Mouse (Mus musculus) intestine, postnatal 0 days (tissue): Measurements from ENCODE around the gene Ncmap. TPM values are rescaled to one million over a fixed set of nuclear protein-coding genes. Genes with fewer than 3 reads are reported as not detected.

Experiments
- ATAC-seq: fragments of 200-750 bp; cut with Nextera tagmentation; 2 replicates; pipeline ENCODE4 v1.8.0; 2017; ENCODE audit warnings: mild to moderate bottlenecking, moderate TSS enrichment, moderate library complexity
- H3K27ac ChIP-seq: fragments of 300-500 bp; sonication (generic); 2 replicates; pipeline ENCODE4 v1.5.1; 2014; ENCODE audit warnings: mild to moderate bottlenecking, low read depth, low read length, moderate library complexity
- H3K27me3 ChIP-seq: fragments of 300-500 bp; sonication (generic); replicated peaks from 2 replicates; pipeline ENCODE4 v1.6.1; 2014; ENCODE audit warnings: low read length, mixed read lengths; ENCODE audit not compliant: control insufficient read depth, insufficient read depth
- H3K36me3 ChIP-seq: fragments of 300-500 bp; sonication (generic); 2 replicates; pipeline ENCODE4 v1.6.1; 2014; ENCODE audit warnings: mild to moderate bottlenecking, moderate library complexity; ENCODE audit not compliant: control insufficient read depth, insufficient read depth
- H3K4me1 ChIP-seq: fragments of 300-500 bp; sonication (generic); replicated peaks from 2 replicates; pipeline ENCODE4 v1.6.1; 2014; ENCODE audit warnings: antibody characterized with exemption, low read length, mixed read lengths; ENCODE audit not compliant: control insufficient read depth, insufficient read depth
- H3K4me2 ChIP-seq: fragments of 300-500 bp; sonication (generic); replicated peaks from 2 replicates; pipeline ENCODE4 v1.6.1; 2014; ENCODE audit warnings: low read depth, mild to moderate bottlenecking, moderate library complexity
- H3K4me3 ChIP-seq: fragments of 300-500 bp; sonication (generic); 2 replicates; pipeline ENCODE4 v1.5.1; 2014; ENCODE audit warnings: low read depth, low read length
- H3K9ac ChIP-seq: fragments of 300-500 bp; sonication (generic); 2 replicates; pipeline ENCODE4 v1.6.1; 2014; ENCODE audit warnings: mild to moderate bottlenecking, low read depth, low read length
- H3K9me3 ChIP-seq: fragments of 300-500 bp; sonication (generic); 2 replicates; pipeline ENCODE4 v1.6.1; 2016; ENCODE audit warnings: mixed run types; ENCODE audit not compliant: control insufficient read depth
- CTCF ChIP-seq: sonication (generic); IDR thresholded peaks from 2 replicates; pipeline ENCODE4 v1.5.1; 2016; ENCODE audit warnings: low read depth, mild to moderate bottlenecking, control low read depth, antibody characterized with exemption, moderate library complexity
- WGBS: fragments of 180-500 bp; shearing (Covaris S2); extraction: QIAGEN DNeasy Blood & Tissue Kit; methylation state at CpG from one replicate; pipeline ENCODE4 v1.1.7; 2014; 5-methylcytosine and 5-hydroxymethylcytosine counted together
- polyA plus RNA-seq: library from polyadenylated mRNA; unstranded; fragments of >200 nt; fragmentation: Nextera tagmentation; extraction: Ambion mirVana; gene quantifications from 2 replicates; pipeline ENCODE4 v1.2.1, GENCODE M21; 2015

Gene Ncmap
- polyA plus RNA-seq, 1 experiment from 2014 or later, result 2.5 TPM

DNA sequence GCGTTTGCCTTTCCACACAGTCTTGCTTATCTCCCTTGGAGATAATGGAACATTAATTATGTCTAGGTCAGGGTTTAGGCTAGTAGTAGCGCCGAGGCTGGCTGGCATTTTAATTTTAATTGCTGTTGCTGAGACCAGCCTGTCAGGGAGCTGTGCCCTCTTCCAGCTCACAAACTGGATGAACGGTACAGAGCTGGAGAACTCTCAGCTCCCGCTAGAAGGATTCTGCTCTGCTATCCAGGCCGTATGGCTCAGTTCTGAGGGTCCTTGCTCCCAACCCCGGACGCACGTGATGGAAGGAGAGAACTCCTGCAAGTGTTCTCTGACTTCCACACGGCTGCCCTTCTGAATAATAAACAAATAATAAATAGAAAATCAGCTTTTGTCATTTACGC, 36.4 kb upstream of the Ncmap start:
- peak overlapping the region; percentile 70; the same call in 1 of the 2 replicates for H3K27ac ChIP-seq
- WGBS, result 15% methylated on average over 11 of the region's 11 CpGs
- H3K27me3 ChIP-seq, result no peaks in the 10 kb centered on the region
- peak overlapping the region; percentile 76 for H3K4me3 ChIP-seq
- no peaks in the 10 kb centered on the region for H3K9me3 ChIP-seq
- H3K4me1 ChIP-seq, result 0 out of 2 replicates have a peak, but pooled peaks cover 4% of the 10 kb centered on the region
- no peak for TF ChIP-seq CTCF
- H3K9ac ChIP-seq, result peak overlapping the region; percentile 70
- H3K4me2 ChIP-seq, result peak overlapping the region; percentile 90
- no peak for ATAC-seq
- H3K36me3 ChIP-seq, result no peaks in the 10 kb centered on the region

- no peaks in the 10 kb centered on the region for H3K27me3 ChIP-seq
- peak within 1 kb of the TSS; percentile 70 for H3K9ac ChIP-seq
- H3K4me2 ChIP-seq, result peak within 1 kb of the TSS; percentile 90
- H3K4me3 ChIP-seq, result peak within 1 kb of the TSS; percentile 76
- WGBS, result under 1% methylated on average over 67 of the region's 79 CpGs
- no peaks in the 10 kb centered on the region for H3K9me3 ChIP-seq
- 0 out of 2 replicates have a peak, but pooled peaks cover 4% of the 10 kb centered on the region for H3K4me1 ChIP-seq
- H3K36me3 ChIP-seq, result no peaks in the 10 kb centered on the region
- TF ChIP-seq CTCF, result peak; percentile 43
- ATAC-seq, result peak; percentile 84
- H3K27ac ChIP-seq, result peak within 1 kb of the TSS; percentile 70
These were observed 35.7 kb upstream of the Ncmap start, which contains the start of gene Rcan3 for GRCm38 (mm10) chr4:135433443-135434394. TSS of gene Rcan3 (minus strand) at chr4:135433853.

- TF ChIP-seq CTCF, result no peak
- Histone ChIP-seq H3K9me3 (no peaks in the 10 kb centered on the region), H3K27me3 (no peaks in the 10 kb centered on the region), H3K4me2 (peak overlapping the region; percentile 90), H3K4me1 (0 out of 2 replicates have a peak, but pooled peaks cover 4% of the 10 kb centered on the region), H3K4me3 (peak overlapping the region; percentile 76), H3K27ac (peak overlapping the region; percentile 70; the same call in 1 of the 2 replicates), H3K36me3 (no peaks in the 10 kb centered on the region), H3K9ac (peak overlapping the region; percentile 70)
- 9% methylated on average over 10 of the region's 10 CpGs for WGBS
- ATAC-seq, result no peak; the same call in 1 of the 2 replicates
These were observed 35.0 kb upstream of the Ncmap start for GRCm38 (mm10) chr4:135433086-135433442.

DNA sequence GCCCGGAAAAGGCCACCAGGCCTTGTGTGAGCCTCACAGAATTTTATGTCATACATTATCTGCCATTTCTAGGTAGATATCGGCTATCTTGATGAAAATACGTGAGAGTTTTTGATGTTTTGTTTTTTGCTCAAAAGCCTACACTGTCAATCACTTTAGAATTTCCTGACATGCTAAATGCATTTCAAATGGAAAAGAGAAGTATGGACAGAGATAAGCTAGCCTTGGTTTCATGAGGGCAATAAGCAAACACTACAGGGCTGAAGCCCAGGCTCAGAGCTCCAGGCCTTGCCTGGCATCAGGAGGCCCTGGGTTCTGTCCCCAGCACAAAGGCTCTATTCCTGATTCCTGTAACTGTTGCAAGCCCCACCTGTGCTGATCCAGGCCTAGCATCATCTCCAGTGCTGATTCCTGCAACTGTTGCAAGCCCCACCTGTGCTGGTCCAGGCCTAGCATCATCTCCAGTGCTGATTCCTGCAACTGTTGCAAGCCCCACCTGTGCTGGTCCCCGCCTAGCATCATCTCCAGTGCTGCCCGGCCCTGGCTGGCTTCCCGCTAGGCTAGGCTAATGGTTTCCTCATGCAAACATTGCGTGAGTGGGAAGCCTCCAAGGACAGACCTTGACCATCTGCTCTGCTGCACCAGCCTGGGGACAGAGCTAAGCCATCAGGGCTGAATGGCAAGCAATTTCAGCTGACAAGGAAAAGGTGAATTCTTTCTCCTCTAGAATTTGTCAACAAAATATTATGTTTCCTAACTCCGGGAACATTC, 32.1 kb upstream of the Ncmap start:
- TF ChIP-seq CTCF, result no peak

GRCm38 (mm10) chr4:135429383-135429782, 31.4 kb upstream of the Ncmap start:
- WGBS, result 77% methylated on average over 4 of the region's 4 CpGs
- Histone ChIP-seq H3K4me3 (no peak overlapping the region), H3K4me2 (no peak overlapping the region), H3K27me3 (no peaks in the 10 kb centered on the region), H3K9ac (no peak overlapping the region), H3K27ac (no peak overlapping the region), H3K36me3 (no peaks in the 10 kb centered on the region), H3K4me1 (0 out of 2 replicates have a peak, but pooled peaks cover 4% of the 10 kb centered on the region), H3K9me3 (no peaks in the 10 kb centered on the region)
- ATAC-seq, result no peak
- TF ChIP-seq CTCF, result no peak

More for the DNA sequence above, 32.1 kb upstream of the Ncmap start:
- no peaks in the 10 kb centered on the region for H3K9me3 ChIP-seq
- 0 out of 2 replicates have a peak, but pooled peaks cover 4% of the 10 kb centered on the region for H3K4me1 ChIP-seq
- no peak for ATAC-seq
- no peak overlapping the region for H3K4me3 ChIP-seq
- no peaks in the 10 kb centered on the region for H3K36me3 ChIP-seq
- H3K27ac ChIP-seq, result no peak overlapping the region
- no peak overlapping the region for H3K9ac ChIP-seq
- H3K4me2 ChIP-seq, result no peak overlapping the region
- no peaks in the 10 kb centered on the region for H3K27me3 ChIP-seq
- 79% methylated on average over 8 of the region's 8 CpGs for WGBS

GRCm38 (mm10) chr4:135426587-135426986, 28.6 kb upstream of the Ncmap start:
- H3K9me3 ChIP-seq, result no peaks in the 10 kb centered on the region
- no peak for TF ChIP-seq CTCF
- no peak overlapping the region for H3K4me2 ChIP-seq
- H3K4me3 ChIP-seq, result no peak overlapping the region
- 94% methylated on average over 7 of the region's 7 CpGs for WGBS
- H3K27me3 ChIP-seq, result no peaks in the 10 kb centered on the region
- no peaks in the 10 kb centered on the region for H3K4me1 ChIP-seq
- no peak for ATAC-seq
- H3K36me3 ChIP-seq, result no peaks in the 10 kb centered on the region
- H3K9ac ChIP-seq, result no peak overlapping the region
- H3K27ac ChIP-seq, result no peak overlapping the region
